ENCODE assay signal across 18 mouse cellular contexts in genomic region chr10:111257358-111257757, GRCm38 (mm10). TPM values are rescaled to one million over a fixed set of nuclear protein-coding genes. Genes with fewer than 3 reads are reported as not detected.
DNase-seq lines count a peak whose midpoint lies in the region.
"Had no signal": no experiment of that assay in that cellular context is flagged by ENCODE, and none has a peak within 500 bp of the region (broad histone marks: within the 10 kb centered on the region; RNA-seq: fewer than 3 reads in every experiment).

No protein-coding gene starts in this region.

- peak; percentile 53 for DNase-seq in heart, adult 11 months
- DNase-seq in heart, postnatal 36 days: no peak
- peak; percentile 25 for DNase-seq in 3134 (ENCODE audit: extremely low read depth, insufficient read length, low spot score)
- DNase-seq in Muller cell, postnatal 12 days (ENCODE audit: inconsistent ontology term): peak; percentile 36
- DNase-seq in left cerebral cortex, postnatal 36 days (ENCODE audit: low spot score in 2 of 2): peak; percentile 33 to 42
- DNase-seq in embryo, embryonic 10.5 days (ENCODE audit: low spot score): no peak
- no peak for DNase-seq in thymus, postnatal 10 days (ENCODE audit: low spot score in 2 of 2)
- DNase-seq: adrenal gland, postnatal 25 days; cerebellum, adult 11-12 months; cerebellum, postnatal 25 days; embryo, embryonic 11 days; gastrocnemius, postnatal 36 days; kidney, adult 8-10 months; kidney, postnatal 25 days; liver; lung, postnatal 4 days; midbrain, embryonic 14.5 days; thymus, postnatal 25 days had no signal

- intact Hi-C loops in heart, postnatal 36 days (cut with DNase I): no loop called here
- intact Hi-C loops in left cerebral cortex, postnatal 36 days (cut with DNase I): no loop called here

RNA-seq across cellular contexts. Expression of gene Bbs10, which starts 41.1 kb away (rescaled TPM):
- total RNA-seq in heart, postnatal 36 days (2021): 1 to 10 TPM; 2.2 to 3.0 TPM
- 1 to 10 TPM; 5.8 to 7.1 TPM for total RNA-seq in left cerebral cortex, postnatal 36 days (2021)

Comparison
In these comparisons a context has a peak if more than half of its experiments do, and no peak if none do; other contexts are left out.
1. DNase-seq: peak in heart, adult 11 months (single experiment), 3134 (single experiment), Muller cell, postnatal 12 days (single experiment) and left cerebral cortex, postnatal 36 days (2 of 2); none in heart, postnatal 36 days (0 of 2), embryo, embryonic 10.5 days (single experiment) and thymus, postnatal 10 days (0 of 2).